Mouse (Mus musculus): ENCODE results near the gene Slc15a3.

DNA sequence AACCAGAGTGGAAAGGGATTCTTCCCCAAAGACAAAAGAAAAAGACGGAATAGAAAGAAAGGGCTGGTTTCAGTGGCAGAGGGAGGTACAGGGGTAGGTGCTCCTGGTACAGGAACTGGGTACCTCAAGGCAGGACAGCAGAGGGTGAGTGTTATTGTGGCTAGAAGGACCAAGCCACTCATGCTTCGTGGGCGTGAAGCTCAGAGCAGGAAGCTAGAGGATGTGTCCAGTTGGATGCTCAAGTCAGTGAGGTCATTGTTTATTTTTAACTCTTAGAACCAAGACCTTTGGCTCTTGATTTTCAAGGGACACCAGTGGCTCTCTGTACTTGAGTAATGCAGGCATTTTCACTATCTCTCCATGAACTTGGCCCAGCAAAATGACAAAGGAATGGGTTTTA, 7.5 kb upstream of the Slc15a3 start:
- TF ChIP-seq MAFK (IDR thresholded peaks at IDR 0.05; ENCODE audit: insufficient read depth, low read depth, low read length) (no peak), HCFC1 (IDR thresholded peaks at IDR 0.05; ENCODE audit: borderline replicate concordance, insufficient read depth, low read length) (no peak)
